Comparison of ENCODE assay signal across 17 mouse cellular contexts in genomic region chr13:90490991-90491951, GRCm38 (mm10).
DNase-seq lines count a peak whose midpoint lies in the region; ATAC-seq lines count a peak whose summit lies in the region.
"Had no signal": no experiment of that assay in that cellular context is flagged by ENCODE, and none has a peak within 500 bp of the region (broad histone marks: within the 10 kb centered on the region; RNA-seq: fewer than 3 reads in every experiment).

No protein-coding gene starts in this region.

- DNase-seq in heart, postnatal 14 days = no peak
- DNase-seq in embryo, embryonic 10 days (ENCODE audit: low spot score) = peak; percentile 73
- peak; percentile 56 for DNase-seq in embryo, embryonic 11 days
- DNase-seq in hindlimb bud, embryonic 11.5 days (ENCODE audit: extremely low spot score, low read depth, low spot score) = peak; percentile 71
- no peak for DNase-seq in right cerebral cortex, postnatal 10 days (ENCODE audit: low spot score in 2 of 2)
- no peak for DNase-seq in layer of hippocampus, postnatal 14 days (ENCODE audit: low spot score in 2 of 2)
- no peak for DNase-seq in ovary, postnatal 10 days (ENCODE audit: low spot score)
- DNase-seq: adrenal gland, postnatal 36 days; gastrocnemius, postnatal 25 days; lung, postnatal 14 days; thymus, postnatal 36 days had no signal

- H3K4me2 ChIP-seq in heart, embryonic 16.5 days (ENCODE audit: low read depth, low read length) = peak overlapping the region; percentile 17
- H3K4me2 ChIP-seq: intestine, embryonic 15.5 days; midbrain, embryonic 12.5 days; stomach, embryonic 15.5 days had no signal

- H3K4me1 ChIP-seq in heart, embryonic 16.5 days (ENCODE audit: control insufficient read depth, insufficient read depth, low read length) = peaks cover 5% of the 10 kb centered on the region
- H3K4me1 ChIP-seq: intestine, embryonic 15.5 days; stomach, embryonic 15.5 days had no signal

- no peak overlapping the region for H3K4me3 ChIP-seq in heart, embryonic 16.5 days (ENCODE audit: low read length)
- H3K4me3 ChIP-seq: intestine, embryonic 15.5 days; midbrain, embryonic 12.5 days; myocyte; stomach, embryonic 15.5 days had no signal

- H3K9ac ChIP-seq in heart, embryonic 16.5 days (ENCODE audit: low read length) = no peak overlapping the region
- H3K9ac ChIP-seq: intestine, embryonic 15.5 days; midbrain, embryonic 12.5 days; stomach, embryonic 15.5 days had no signal

- no peaks in the 10 kb centered on the region for H3K9me3 ChIP-seq in heart, embryonic 16.5 days (replicated peaks; ENCODE audit: control insufficient read depth, low read length)
- H3K9me3 ChIP-seq: intestine, embryonic 15.5 days; midbrain, embryonic 12.5 days; stomach, embryonic 15.5 days had no signal

- intact Hi-C loops in heart, postnatal 14 days (cut with DNase I) = no loop called here

- ATAC-seq in heart, embryonic 16.5 days (replicated peaks; ENCODE audit: extremely low read depth, insufficient read depth, low FRiP score) = peak; percentile 69; the same call in 1 of the 2 replicates
- ATAC-seq: CD4-positive, CD25-positive, alpha-beta regulatory T cell, adult 4 months; intestine, embryonic 15.5 days had no signal

- no peaks in the 10 kb centered on the region for H3K36me3 ChIP-seq in heart, embryonic 16.5 days (ENCODE audit: control insufficient read depth, insufficient read depth)
- H3K36me3 ChIP-seq: intestine, embryonic 15.5 days; midbrain, embryonic 12.5 days; stomach, embryonic 15.5 days had no signal

- no peaks in the 10 kb centered on the region for H3K27me3 ChIP-seq in heart, embryonic 16.5 days (ENCODE audit: control insufficient read depth, insufficient read depth, low read length)
- H3K27me3 ChIP-seq: intestine, embryonic 15.5 days; midbrain, embryonic 12.5 days; stomach, embryonic 15.5 days had no signal

- WGBS in heart, embryonic 16.5 days = 38% methylated on average over 8 of the region's 8 CpGs

- no peak overlapping the region; the same call in 1 of the 2 replicates for H3K27ac ChIP-seq in heart, embryonic 16.5 days (ENCODE audit: low read length)
- H3K27ac ChIP-seq: intestine, embryonic 15.5 days; midbrain, embryonic 12.5 days; stomach, embryonic 15.5 days had no signal

Comparison
In these comparisons a context has a peak if more than half of its experiments do, and no peak if none do; other contexts are left out.
1. DNase-seq: peak in embryo, embryonic 10 days (single experiment), embryo, embryonic 11 days (single experiment) and hindlimb bud, embryonic 11.5 days (single experiment); none in heart, postnatal 14 days (0 of 2), right cerebral cortex, postnatal 10 days (0 of 2), layer of hippocampus, postnatal 14 days (0 of 2) and ovary, postnatal 10 days (single experiment).